Mouse (Mus musculus) lung, adult 2 months (tissue): ENCODE measurements around the gene Aldh3a2.

Experiments
- CTCF ChIP-seq: fragments of 200-500 bp; IDR thresholded peaks from 2 replicates; pipeline ENCODE4 v1.5.1; 2011; ENCODE audit warnings: mild to moderate bottlenecking, low read length, control low read depth; ENCODE audit not compliant: insufficient read depth
- POLR2A ChIP-seq: fragments of 200-500 bp; IDR thresholded peaks from 2 replicates; pipeline ENCODE4 v1.6.1; 2011; ENCODE audit warnings: low read depth, mild to moderate bottlenecking, control low read depth, low read length, borderline replicate concordance; ENCODE audit errors: extremely low read depth

DNA sequence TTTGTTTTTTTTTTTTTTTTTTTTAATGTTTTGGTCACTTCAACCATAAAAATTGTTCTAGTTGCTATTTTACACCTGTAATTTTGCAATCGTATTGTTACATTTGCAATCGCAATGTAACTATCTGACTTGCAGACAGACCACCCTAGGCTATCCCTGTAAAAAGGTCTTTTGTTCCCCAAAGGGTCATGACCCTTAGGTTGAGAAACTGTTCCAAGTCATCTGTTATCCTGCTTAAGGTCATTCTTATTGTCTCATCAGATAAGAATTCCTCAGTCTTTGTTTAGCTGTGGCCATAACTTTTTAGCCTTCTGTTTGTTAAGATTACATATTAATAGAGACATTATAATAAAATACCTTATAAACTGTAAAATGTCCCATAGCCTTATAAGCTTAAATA, 26.0 kb upstream of the Aldh3a2 start:
- TF ChIP-seq POLR2A (no peak), CTCF (no peak)
